Mouse (Mus musculus) hematopoietic stem cell, adult 5-6 weeks (primary cell): ENCODE results near the gene Camk2b. TPM values are rescaled to one million over a fixed set of nuclear protein-coding genes. Genes with fewer than 3 reads are reported as not detected.

Source experiments
- ATAC-seq, 2 experiments: fragments of 125-278 bp in 1 of 2; replicated peaks in 1 of 2; 2 replicates each; pipeline ENCODE4 v1.8.0; 2016 to 2017; ENCODE audit warnings: inconsistent platforms in 2 of 2, mild to moderate bottlenecking in 2 of 2, moderate number of reproducible peaks in 2 of 2, low read depth in 1 of 2, moderate TSS enrichment in 1 of 2; ENCODE audit not compliant: low FRiP score in 2 of 2, poor library complexity in 2 of 2, severe bottlenecking in 2 of 2, insufficient read depth in 1 of 2, low TSS enrichment in 1 of 2
- total RNA-seq: library from RNA; stranded (forward); fragments of 172-1452, 232-1000 nt; gene quantifications from 2 replicates; pipeline ENCODE4 v1.2.3, GENCODE M21; 2017

Camk2b gene
- total RNA-seq, 1 experiment from 2014 or later, result 1.7 TPM

DNA sequence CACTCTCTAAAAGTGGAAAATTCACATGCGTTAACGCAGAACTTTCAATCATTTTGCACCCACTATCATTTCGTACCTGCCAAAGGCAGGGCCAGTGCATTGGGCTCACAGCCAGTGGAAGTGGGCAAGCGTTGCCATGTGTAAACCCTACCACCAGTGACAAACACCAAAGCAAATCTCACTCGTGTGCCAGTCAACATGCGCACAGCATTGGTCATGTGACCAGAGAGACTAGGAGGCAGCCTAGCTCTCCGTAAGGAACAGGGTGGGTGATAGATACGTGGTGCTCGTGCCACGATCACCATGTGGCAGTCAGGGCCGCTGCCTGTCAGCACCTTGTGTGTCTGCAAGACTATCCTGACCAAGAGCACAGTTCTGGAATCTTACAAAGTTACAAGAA is 3.8 kb downstream of the Camk2b start:
- no peak for ATAC-seq

DNA sequence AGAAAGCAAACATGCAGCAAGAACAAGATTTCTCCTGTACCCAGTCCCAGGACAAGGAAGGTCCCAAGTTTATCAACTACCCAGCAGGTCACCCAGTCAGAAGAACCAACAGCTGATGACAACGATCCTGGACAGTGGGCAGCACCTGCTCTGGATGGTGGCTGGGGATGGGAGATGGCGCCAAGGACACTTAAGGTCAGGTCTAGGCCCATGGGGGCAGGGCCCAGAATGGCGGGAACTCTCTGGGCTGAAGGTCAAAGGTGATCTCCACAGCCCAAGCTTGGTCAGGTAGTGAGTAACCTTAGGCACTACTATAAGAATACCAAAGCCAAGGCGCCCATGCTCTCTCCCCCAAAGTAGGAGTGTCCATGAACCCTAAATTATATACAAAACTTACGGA is 4.3 kb downstream of the Camk2b start:
- ATAC-seq, result no peak

DNA sequence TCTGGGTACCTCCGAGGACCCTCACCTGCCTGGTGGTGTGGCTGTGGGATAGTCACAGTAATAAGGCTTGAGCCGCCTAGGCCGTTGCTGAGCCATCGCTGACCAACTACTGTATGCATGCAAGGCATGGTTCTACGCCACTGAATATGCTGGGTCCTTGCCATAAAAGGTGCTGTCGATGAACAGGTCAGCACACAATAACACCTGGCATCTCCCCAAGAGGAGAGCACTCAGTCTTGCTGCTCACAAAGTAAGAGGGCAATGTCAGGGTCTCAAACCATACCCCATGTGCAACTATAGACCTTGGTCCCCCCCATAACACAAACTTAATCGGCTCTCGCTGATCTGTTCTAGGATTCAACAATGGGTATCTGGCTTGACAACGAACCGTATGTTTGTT is 7.0 kb downstream of the Camk2b start:
- no peak for ATAC-seq

DNA sequence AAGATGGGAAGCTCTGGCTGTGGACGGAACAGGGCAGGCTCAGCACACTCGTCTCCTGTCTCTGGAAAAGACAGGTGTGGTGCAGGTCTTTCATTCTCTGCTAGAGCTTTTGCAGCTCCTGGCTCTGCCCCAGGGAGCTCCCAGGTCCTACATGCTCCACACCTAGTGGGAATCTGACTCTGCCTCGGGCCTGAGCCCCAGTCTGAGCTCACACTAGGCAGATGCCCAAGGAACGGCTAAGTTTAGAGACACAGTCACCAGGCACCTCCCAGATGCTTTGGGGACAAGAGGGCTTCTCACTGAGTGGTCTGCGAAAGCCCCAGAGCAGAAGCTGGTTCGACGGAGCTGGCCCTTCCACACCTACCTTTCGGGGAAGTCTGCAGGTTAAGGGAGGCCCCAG is 12.8 kb downstream of the Camk2b start:
- ATAC-seq, result no peak

DNA sequence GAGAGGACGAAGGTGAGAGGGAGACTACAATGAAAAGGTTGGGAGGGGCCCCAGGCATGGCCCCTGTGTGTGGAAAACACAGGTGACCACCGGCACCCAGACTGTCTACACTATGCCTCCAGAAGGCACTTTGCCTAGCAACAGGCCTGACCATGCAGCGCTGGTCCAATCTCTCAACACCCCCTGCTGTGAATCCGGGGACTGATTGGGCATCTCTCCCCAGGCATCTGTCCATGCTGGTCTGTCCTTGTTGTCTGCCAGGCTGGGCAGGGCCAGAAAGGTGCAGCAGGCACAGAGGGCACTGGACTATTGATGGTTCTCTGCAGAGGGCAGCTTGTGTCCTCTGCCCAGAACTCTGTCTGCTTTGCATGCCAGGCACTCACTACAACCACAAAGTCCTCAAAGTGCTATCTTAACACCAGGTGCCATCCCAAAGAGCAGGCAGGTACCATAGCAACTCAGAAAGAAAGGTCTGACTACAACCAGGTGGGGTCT is 16.0 kb downstream of the Camk2b start:
- ATAC-seq, result no peak

DNA sequence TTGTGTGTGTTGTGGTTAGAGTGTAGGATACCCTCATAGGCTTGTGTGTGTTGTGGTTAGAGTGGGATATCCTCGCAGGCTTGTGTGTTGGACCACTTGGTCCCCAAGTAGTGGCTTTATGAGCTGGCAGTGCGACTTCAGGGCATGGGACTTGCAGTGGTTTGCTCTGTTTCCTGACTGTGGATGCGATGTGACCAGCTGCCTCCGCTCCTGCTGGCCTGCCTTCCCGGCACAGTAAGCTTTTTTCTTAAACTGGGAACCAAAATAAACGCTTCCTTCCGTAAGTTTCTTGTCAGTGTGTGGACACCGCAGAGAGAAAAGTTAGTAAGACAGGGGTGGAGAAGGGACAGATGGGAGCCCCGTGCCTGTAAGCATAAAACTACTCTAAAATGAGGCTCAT is 18.0 kb downstream of the Camk2b start:
- ATAC-seq, result peak; percentile 48 to 58; a peak in 1 of 4 replicates

DNA sequence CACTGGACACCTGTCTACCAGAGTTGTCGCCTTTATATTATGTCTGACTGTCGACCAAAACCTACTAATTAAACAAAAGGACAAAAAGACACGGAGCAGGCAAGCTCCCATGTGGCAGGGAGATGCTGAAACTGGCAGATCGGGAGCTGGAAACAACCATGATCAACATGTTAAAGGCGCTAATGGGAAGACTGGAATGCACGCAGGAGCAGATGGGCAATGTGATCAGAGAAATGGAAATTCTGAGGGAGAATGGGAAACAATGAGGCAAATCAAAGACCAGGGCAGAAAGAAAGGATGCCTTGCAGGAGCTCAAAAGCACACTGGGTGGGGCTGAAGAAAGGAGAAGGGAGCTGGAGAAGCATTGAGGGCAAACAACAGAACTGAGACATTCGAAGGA is 27.2 kb downstream of the Camk2b start:
- ATAC-seq, result no peak

DNA sequence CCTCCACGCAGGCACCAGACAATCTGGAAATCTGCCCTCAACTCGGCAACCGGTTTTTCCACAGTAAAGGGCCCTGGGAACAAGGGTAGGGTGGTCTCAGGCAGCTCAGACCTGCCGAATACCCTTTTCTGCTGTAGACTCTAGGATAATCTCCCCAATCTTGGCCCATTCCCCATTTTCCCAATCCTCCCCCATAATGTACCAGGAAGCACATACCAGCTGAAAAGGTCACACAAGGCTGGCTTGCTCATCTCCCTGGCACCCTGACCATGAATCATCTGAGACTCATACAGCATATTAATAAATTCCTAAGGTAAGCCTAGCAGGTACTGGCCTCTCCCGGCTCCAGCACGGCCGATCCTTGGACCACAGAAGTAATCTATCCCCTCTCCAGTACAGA is 28.5 kb downstream of the Camk2b start:
- ATAC-seq, result no peak

DNA sequence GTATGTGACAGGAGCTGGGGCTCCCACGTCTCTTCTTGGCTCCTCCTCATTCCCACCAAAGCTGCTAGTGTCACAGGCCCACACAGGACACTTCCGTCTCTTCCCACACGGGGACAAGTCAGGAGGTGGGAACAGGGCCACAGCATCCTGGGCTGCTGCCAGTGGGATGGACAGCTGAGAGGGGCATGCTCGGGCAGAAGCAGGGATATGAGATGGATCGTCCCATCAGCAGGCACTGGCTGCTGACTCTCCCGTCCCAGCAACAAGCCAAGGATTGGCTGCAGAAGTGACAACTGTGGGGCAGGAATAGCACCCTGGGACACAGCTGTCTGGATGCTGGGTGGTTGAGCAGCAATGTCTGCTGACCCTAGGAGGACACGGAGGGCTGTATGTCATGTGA is 29.0 kb downstream of the Camk2b start:
- no peak for ATAC-seq

DNA sequence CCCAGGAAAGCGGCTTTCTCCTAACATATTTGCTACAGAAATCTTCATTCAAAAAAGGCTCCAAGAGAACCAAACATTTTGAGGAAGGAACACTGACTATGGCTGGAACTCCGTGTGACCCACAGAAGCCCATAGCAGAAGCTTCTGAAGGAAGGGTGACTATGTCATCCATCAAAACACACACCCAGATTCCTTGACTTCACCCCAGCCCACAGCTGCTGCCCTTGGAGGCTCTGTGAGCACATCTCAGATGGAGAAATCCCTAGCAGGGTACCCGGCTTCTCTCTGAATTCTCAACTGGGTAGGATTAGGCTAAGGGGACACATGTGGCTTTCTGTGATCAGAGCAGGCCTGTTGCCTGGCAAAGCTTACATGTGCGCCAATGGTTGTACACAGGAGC is 29.7 kb downstream of the Camk2b start:
- ATAC-seq, result no peak

DNA sequence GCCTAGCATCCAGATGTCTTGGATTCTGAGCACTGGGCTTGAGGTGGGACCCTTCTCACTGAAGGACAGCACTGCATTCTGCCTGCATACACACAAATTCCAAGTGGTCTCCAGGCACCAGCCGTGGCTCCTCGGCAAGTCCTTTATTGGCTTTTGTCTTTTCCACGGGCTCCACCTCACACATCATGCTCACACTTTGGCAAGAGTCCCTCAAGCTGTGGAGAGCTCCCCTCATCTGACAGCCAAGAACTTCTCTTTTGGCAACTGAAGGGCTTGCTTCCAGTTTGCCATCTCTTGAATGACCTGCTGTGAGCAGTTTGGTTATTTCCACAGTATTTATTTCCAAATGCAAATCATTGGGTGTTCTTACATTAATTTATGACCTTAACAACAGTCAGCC is 30.6 kb downstream of the Camk2b start:
- no peak for ATAC-seq

DNA sequence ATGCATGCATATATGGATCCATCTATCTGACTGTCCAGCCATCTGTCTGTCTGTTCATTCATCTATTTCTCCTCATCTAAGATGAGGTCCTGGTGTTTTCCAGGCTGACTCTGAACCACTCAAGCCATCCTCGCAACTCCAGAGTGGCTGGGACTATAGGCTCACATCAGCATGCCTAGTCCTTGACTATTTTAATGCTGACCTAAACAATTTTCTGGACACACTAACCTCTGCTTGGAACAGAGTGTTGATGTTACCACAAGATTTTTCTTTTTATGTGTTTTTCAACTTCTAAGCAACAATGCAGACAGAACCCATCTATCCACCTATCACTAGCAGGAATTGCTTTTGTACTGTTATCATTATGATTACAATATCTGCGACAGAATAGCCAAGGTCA is 31.4 kb downstream of the Camk2b start:
- ATAC-seq, result no peak

DNA sequence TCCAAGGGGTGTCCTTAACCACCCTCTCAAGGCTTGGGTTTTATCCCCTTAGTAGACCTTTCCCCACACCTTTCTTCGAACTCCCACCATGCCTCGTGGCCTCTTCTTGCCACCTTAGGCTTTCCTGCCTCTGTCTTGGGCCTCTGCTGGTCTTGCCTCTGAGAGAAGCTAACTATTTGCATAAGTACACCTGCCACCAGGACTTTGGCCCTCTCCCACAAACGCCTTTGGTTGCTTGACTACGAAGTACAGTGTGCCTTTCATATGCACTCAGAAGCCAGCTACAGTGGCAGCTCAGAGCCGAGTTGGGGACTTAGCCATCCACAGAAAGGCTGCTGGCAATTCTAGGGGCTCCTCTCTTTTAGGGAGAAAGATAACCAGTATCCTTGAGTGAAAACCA is 32.4 kb downstream of the Camk2b start:
- no peak for ATAC-seq

DNA sequence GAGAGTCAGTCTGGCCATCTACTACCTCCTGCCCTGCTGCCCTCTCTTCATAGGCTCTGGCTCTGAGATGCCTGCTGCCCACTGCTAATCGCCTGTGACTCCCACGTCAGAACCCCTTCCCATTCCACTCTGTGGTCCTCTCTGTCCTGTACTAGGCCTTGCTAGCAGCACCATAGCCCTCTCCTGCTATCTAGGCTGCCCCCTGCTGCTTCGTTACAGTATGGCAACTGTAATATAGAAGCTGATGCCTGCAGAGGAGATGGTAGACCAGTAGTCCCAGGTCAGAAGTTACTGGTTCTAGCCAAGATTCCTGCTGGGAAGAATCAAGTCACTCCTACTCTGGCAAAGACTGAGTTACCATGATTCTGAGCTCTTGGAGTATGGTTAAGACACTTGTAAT is 33.0 kb downstream of the Camk2b start:
- peak; percentile 43 to 57; a peak in 2 of 4 replicates for ATAC-seq

DNA sequence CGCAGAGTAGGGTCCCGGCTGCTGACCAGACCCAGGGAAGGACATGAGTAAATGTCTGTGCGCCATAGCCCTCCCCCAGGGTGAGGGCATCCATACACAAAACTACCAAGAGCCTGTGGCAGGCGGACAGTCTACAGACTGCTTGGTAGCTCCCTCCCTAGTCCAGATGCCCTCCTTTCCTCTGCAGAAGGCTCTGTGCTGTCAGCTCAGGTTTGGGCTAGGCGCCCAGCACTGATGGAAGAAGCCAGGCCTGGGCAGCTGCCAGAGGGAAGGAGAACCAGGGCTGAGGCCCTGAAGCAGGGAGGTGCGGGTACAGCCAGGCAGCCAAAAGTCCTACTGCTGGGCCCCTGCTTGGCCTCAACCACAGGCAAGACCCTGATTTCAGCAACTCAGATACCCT is 35.5 kb downstream of the Camk2b start:
- ATAC-seq, result peak; percentile 56 to 60

DNA sequence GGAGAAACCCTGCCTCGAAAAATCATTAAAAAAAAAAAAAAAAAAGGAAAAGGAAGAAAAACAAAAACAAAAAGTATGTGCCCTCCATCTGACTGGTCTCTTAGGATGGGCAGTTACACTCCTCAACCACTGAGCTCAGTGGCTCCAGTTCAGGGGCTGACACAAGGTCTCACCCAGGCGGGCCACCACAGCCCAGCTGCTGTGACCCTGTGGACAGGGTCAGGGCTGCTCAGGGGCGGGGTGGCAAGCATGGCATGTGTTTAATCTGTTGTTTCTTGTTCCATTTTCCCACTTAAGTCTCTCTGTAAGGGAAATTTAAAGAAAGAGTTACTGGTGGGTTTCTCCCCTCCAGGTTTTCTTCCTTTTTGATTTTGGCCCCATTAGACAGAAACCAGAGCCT is 36.4 kb downstream of the Camk2b start:
- ATAC-seq, result no peak

DNA sequence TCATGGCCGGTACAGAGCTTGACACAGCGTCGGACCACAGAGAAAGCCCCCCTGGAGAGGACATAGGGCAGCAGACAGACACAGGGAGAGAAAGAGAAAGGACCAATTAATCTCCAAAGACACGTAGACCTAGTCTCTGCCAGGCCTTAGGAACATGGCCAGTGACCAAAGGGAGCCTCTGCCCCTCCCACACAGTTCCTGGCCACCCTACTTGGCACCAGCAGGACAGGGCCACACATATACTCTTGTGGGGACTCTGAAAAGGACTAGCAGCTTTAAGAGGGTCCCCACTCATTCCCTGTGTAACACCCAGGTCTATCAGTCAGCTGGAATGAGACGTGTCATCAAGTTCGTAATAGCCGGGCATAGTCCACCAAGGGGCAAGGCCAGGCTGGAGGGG is 37.3 kb downstream of the Camk2b start:
- ATAC-seq, result no peak

DNA sequence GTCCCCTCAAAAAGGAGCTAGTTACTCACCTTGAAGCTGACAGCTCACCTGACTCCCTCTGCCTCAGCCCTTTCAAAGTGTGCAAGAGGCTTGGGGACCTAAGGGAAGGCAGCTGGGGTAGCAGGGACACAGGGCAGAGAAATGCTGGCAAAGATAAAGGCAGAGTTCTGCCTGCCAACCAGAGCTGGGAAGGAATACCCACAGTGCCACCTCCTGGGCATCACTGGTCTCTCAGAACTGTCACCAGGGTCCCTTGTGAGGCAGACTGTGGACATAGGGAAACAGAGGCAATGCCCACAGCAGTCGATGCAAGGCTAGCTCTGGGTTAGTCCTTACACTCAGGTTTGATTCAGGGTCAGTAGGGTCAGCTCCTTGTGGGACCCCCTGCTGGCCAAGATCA is 39.8 kb downstream of the Camk2b start:
- ATAC-seq, result peak; percentile 52 to 57; a peak in 2 of 4 replicates

DNA sequence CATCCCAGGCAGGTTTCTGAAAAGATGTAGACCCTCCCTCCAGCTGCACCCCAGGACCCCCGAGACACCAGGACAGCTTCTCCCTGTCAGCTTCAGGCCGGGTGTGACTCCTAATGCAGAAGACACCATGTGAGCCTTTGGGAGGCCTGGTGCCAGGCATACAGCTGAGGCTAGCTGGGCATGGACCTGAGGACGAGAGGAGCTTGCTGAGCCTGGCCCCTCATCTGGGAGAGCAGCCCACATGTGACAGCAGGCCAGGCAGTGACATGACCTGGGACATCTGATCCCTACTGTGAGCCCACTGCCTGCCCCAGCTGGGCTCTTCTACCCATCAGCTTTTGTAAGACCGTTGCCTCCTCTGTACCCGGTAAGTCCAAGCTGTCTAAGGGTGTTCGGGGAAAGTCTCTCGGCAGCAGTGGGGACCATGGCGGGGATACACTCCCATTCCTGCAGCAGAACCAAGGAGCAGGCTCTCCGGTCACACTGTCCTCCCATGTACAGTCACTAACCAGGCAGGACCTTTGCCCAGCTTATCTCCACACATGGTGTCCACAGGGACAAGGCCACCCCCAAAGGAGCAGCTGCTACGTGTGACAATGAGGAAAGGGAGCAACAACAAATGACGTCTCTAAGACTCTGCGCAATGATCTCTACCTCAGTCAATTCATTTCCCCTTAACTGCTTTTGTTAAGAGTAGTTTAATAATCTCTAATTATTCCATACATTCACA is 41.1 kb downstream of the Camk2b start:
- ATAC-seq, result no peak
